ENCODE assay signal across 8 mouse cellular contexts in genomic region chr13:111789420-111790065, GRCm38 (mm10). TPM values are rescaled to one million over a fixed set of nuclear protein-coding genes. Genes with fewer than 3 reads are reported as not detected.
DNase-seq lines count a peak whose midpoint lies in the region; ATAC-seq and TF ChIP-seq lines count a peak whose summit lies in the region.

No protein-coding gene starts in this region.

- no peak for TF ChIP-seq CTCF in liver, postnatal 0 days (IDR thresholded peaks at IDR 0.05; ENCODE audit: low read depth)

- TF ChIP-seq EP300 in liver, postnatal 0 days (IDR thresholded peaks at IDR 0.05; ENCODE audit: low read depth): no peak

- H3K9me3 ChIP-seq in heart, embryonic 16.5 days (replicated peaks; ENCODE audit: control insufficient read depth, low read length): no peaks in the 10 kb centered on the region
- no peaks in the 10 kb centered on the region for H3K9me3 ChIP-seq in liver, postnatal 0 days (ENCODE audit: low read length)

- H3K9ac ChIP-seq in heart, embryonic 16.5 days (ENCODE audit: low read length): no peak overlapping the region; the same call in 1 of the 2 replicates
- H3K9ac ChIP-seq in liver, postnatal 0 days (replicated peaks): peak overlapping the region; percentile 30

- no peak overlapping the region for H3K4me3 ChIP-seq in heart, embryonic 16.5 days (ENCODE audit: low read length)
- H3K4me3 ChIP-seq in liver, postnatal 0 days (ENCODE audit: low read depth, low read length): no peak overlapping the region

- 52% methylated on average over 9 of the region's 9 CpGs for WGBS in heart, embryonic 16.5 days
- 48% methylated on average over 9 of the region's 9 CpGs for WGBS in liver, postnatal 0 days (ENCODE audit: insufficient replicate concordance)

- DNase-seq in cerebellum, postnatal 10 days: peak; percentile 52
- no peak for DNase-seq in cerebellum, adult 9-11 months
- peak; percentile 15 for DNase-seq in lung, postnatal 10 days
- DNase-seq in lung, postnatal 4 days: no peak
- DNase-seq in liver, postnatal 0 days: no peak
- no peak for DNase-seq in frontal cortex, postnatal 10 days (ENCODE audit: low spot score in 2 of 2)
- DNase-seq in spleen, postnatal 36 days (ENCODE audit: low spot score in 2 of 2): no peak

- peaks cover 49% of the 10 kb centered on the region for H3K4me1 ChIP-seq in heart, embryonic 16.5 days (ENCODE audit: control insufficient read depth, insufficient read depth, low read length)
- H3K4me1 ChIP-seq in liver, postnatal 0 days (ENCODE audit: insufficient read depth): peaks cover 47% of the 10 kb centered on the region

- H3K27ac ChIP-seq in heart, embryonic 16.5 days (ENCODE audit: low read length): peak overlapping the region; percentile 64; the same call in 1 of the 2 replicates
- peak overlapping the region; percentile 20; the same call in 1 of the 2 replicates for H3K27ac ChIP-seq in liver, postnatal 0 days (ENCODE audit: low read depth)

- peak overlapping the region; percentile 62; the same call in 1 of the 2 replicates for H3K4me2 ChIP-seq in heart, embryonic 16.5 days (ENCODE audit: low read depth, low read length)
- peak overlapping the region; percentile 54; the same call in 1 of the 2 replicates for H3K4me2 ChIP-seq in liver, postnatal 0 days (ENCODE audit: low read depth, low read length)

- no peaks in the 10 kb centered on the region for H3K27me3 ChIP-seq in heart, embryonic 16.5 days (ENCODE audit: control insufficient read depth, insufficient read depth, low read length)
- no peaks in the 10 kb centered on the region for H3K27me3 ChIP-seq in liver, postnatal 0 days (ENCODE audit: insufficient read depth, low read length)

- H3K36me3 ChIP-seq in heart, embryonic 16.5 days (ENCODE audit: control insufficient read depth, insufficient read depth): no peaks in the 10 kb centered on the region
- peaks cover 4% of the 10 kb centered on the region for H3K36me3 ChIP-seq in liver, postnatal 0 days (replicated peaks; ENCODE audit: insufficient read depth, low read length)

- 0 out of 2 replicates have a peak, but pooled peaks have one; percentile 19 for ATAC-seq in heart, embryonic 16.5 days (replicated peaks; ENCODE audit: extremely low read depth, insufficient read depth, low FRiP score)
- ATAC-seq in liver, postnatal 0 days: no peak; the same call in 1 of the 2 replicates

RNA-seq across cellular contexts. Expression of gene Map3k1, which starts 19.2 kb away (rescaled TPM):
- polyA plus RNA-seq in heart, embryonic 16.5 days (2015; fragmentation: Nextera tagmentation; extraction: Ambion mirVana): 11.7 and 12.9 TPM in 2 replicates
- polyA plus RNA-seq in liver, postnatal 0 days (2015; fragmentation: Nextera tagmentation; extraction: Ambion mirVana): 10.8 and 11.5 TPM in 2 replicates

Comparison
In these comparisons a context has a peak if more than half of its experiments do, and no peak if none do; other contexts are left out.
1. DNase-seq: peak in cerebellum, postnatal 10 days (2 of 2) and lung, postnatal 10 days (single experiment); none in cerebellum, adult 9-11 months (single experiment), lung, postnatal 4 days (0 of 2), liver, postnatal 0 days (single experiment), frontal cortex, postnatal 10 days (0 of 2) and spleen, postnatal 36 days (0 of 2).